Mouse (Mus musculus): ENCODE measurements at regions not wholly inside any gene's neighbourhood (a gene's known extent, or its start where the extent isn't known, plus 50 kb on each side); places are given as distances from the start of the nearest gene placed in this dataset.
A peak's percentile ranks its signal among the peaks of the same experiment; 100 is the strongest.

- WGBS, result 58% methylated on average over 1 of the region's 1 CpGs
- H3K4me1 ChIP-seq (replicated peaks), result peaks cover 10% of the 10 kb centered on the region; the same call in 1 of the 2 replicates
- H3K9ac ChIP-seq, result no peak overlapping the region
- H3K9me3 ChIP-seq, result no peaks in the 10 kb centered on the region
- no peak overlapping the region for H3K4me2 ChIP-seq
- no peak for ATAC-seq (ENCODE audit: low FRiP score)
- no peak overlapping the region for H3K27ac ChIP-seq
- no peaks in the 10 kb centered on the region for H3K36me3 ChIP-seq
- H3K4me3 ChIP-seq, result no peak overlapping the region
- H3K27me3 ChIP-seq, result no peaks in the 10 kb centered on the region
These were observed 113.1 kb downstream of the Tsen15 start for GRCm38 (mm10) chr1:152273430-152273829.

- Histone ChIP-seq H3K4me1 (replicated peaks) (peaks cover 10% of the 10 kb centered on the region; the same call in 1 of the 2 replicates), H3K4me2 (no peak overlapping the region), H3K27me3 (no peaks in the 10 kb centered on the region), H3K36me3 (no peaks in the 10 kb centered on the region), H3K4me3 (no peak overlapping the region), H3K27ac (peak overlapping the region; percentile 60; the same call in 1 of the 2 replicates), H3K9me3 (no peaks in the 10 kb centered on the region), H3K9ac (no peak overlapping the region)
- WGBS, result 61% methylated on average over 10 of the region's 10 CpGs
- ATAC-seq (ENCODE audit: low FRiP score), result no peak
These were observed 116.4 kb downstream of the Tsen15 start for GRCm38 (mm10) chr1:152269936-152270702.

GRCm38 (mm10) chr1:152266390-152266789 is 120.1 kb downstream of the Tsen15 start:
- Histone ChIP-seq H3K36me3 (no peaks in the 10 kb centered on the region), H3K4me1 (replicated peaks) (peaks cover 13% of the 10 kb centered on the region; the same call in 1 of the 2 replicates), H3K4me2 (no peak overlapping the region), H3K4me3 (no peak overlapping the region), H3K9me3 (no peaks in the 10 kb centered on the region), H3K27me3 (no peaks in the 10 kb centered on the region), H3K9ac (no peak overlapping the region), H3K27ac (no peak overlapping the region)
- ATAC-seq (ENCODE audit: low FRiP score), result no peak

- Histone ChIP-seq H3K27ac (no peak overlapping the region), H3K4me2 (no peak overlapping the region), H3K4me3 (no peak overlapping the region), H3K4me1 (replicated peaks) (peaks cover 8% of the 10 kb centered on the region; the same call in 1 of the 2 replicates), H3K9me3 (no peaks in the 10 kb centered on the region), H3K27me3 (no peaks in the 10 kb centered on the region), H3K9ac (no peak overlapping the region), H3K36me3 (no peaks in the 10 kb centered on the region)
- ATAC-seq (ENCODE audit: low FRiP score), result no peak
- WGBS, result 91% methylated on average over 6 of the region's 6 CpGs
These were observed 121.5 kb downstream of the Tsen15 start for GRCm38 (mm10) chr1:152264981-152265380.

- no peak overlapping the region for H3K4me2 ChIP-seq
- H3K4me1 ChIP-seq (replicated peaks), result peaks cover 9% of the 10 kb centered on the region
- H3K27ac ChIP-seq, result no peak overlapping the region
- H3K4me3 ChIP-seq, result no peak overlapping the region
- no peaks in the 10 kb centered on the region for H3K9me3 ChIP-seq
- peak; percentile 54; the same call in 1 of the 2 replicates for ATAC-seq (ENCODE audit: low FRiP score)
- H3K36me3 ChIP-seq, result no peaks in the 10 kb centered on the region
- H3K9ac ChIP-seq, result no peak overlapping the region
- H3K27me3 ChIP-seq, result no peaks in the 10 kb centered on the region
- 25% methylated on average over 4 of the region's 4 CpGs for WGBS
These were observed 125.0 kb downstream of the Tsen15 start for GRCm38 (mm10) chr1:152261472-152261871.

- H3K4me2 ChIP-seq, result no peak overlapping the region
- no peaks in the 10 kb centered on the region for H3K9me3 ChIP-seq
- no peak overlapping the region for H3K9ac ChIP-seq
- WGBS, result 94% methylated on average over 1 of the region's 1 CpGs
- ATAC-seq (ENCODE audit: low FRiP score), result no peak
- H3K4me1 ChIP-seq (replicated peaks), result peaks cover 9% of the 10 kb centered on the region
- no peaks in the 10 kb centered on the region for H3K27me3 ChIP-seq
- H3K4me3 ChIP-seq, result no peak overlapping the region
- no peaks in the 10 kb centered on the region for H3K36me3 ChIP-seq
- H3K27ac ChIP-seq, result no peak overlapping the region
These were observed 125.5 kb downstream of the Tsen15 start for GRCm38 (mm10) chr1:152260950-152261349.

GRCm38 (mm10) chr1:152258258-152258657 is 128.2 kb downstream of the Tsen15 start:
- Histone ChIP-seq H3K4me1 (replicated peaks) (peaks cover 10% of the 10 kb centered on the region), H3K27ac (no peak overlapping the region), H3K9ac (no peak overlapping the region), H3K36me3 (no peaks in the 10 kb centered on the region), H3K4me2 (no peak overlapping the region), H3K4me3 (no peak overlapping the region), H3K9me3 (no peaks in the 10 kb centered on the region), H3K27me3 (no peaks in the 10 kb centered on the region)
- 32% methylated on average over 12 of the region's 12 CpGs for WGBS
- ATAC-seq (ENCODE audit: low FRiP score), result no peak

GRCm38 (mm10) chr1:152253906-152254305 is 132.6 kb downstream of the Tsen15 start:
- no peak overlapping the region for H3K27ac ChIP-seq

GRCm38 (mm10) chr1:152253486-152253885 is 133.0 kb downstream of the Tsen15 start:
- ATAC-seq (ENCODE audit: low FRiP score), result no peak
- no peak overlapping the region for H3K27ac ChIP-seq
- WGBS, result 76% methylated on average over 4 of the region's 4 CpGs
- H3K9me3 ChIP-seq, result no peaks in the 10 kb centered on the region
- peaks cover 16% of the 10 kb centered on the region for H3K4me1 ChIP-seq (replicated peaks)
- H3K36me3 ChIP-seq, result no peaks in the 10 kb centered on the region
- H3K27me3 ChIP-seq, result no peaks in the 10 kb centered on the region
- no peak overlapping the region for H3K9ac ChIP-seq
- H3K4me2 ChIP-seq, result no peak overlapping the region
- H3K4me3 ChIP-seq, result no peak overlapping the region

More at GRCm38 (mm10) chr1:152253906-152254305, 132.6 kb downstream of the Tsen15 start:
- Histone ChIP-seq H3K36me3 (no peaks in the 10 kb centered on the region), H3K27me3 (no peaks in the 10 kb centered on the region), H3K9me3 (no peaks in the 10 kb centered on the region), H3K4me3 (no peak overlapping the region), H3K4me2 (no peak overlapping the region), H3K4me1 (replicated peaks) (peaks cover 18% of the 10 kb centered on the region), H3K9ac (no peak overlapping the region)
- ATAC-seq (ENCODE audit: low FRiP score), result no peak
- 80% methylated on average over 4 of the region's 4 CpGs for WGBS

GRCm38 (mm10) chr1:152252658-152253267 is 133.7 kb downstream of the Tsen15 start:
- Histone ChIP-seq H3K9me3 (no peaks in the 10 kb centered on the region), H3K4me1 (replicated peaks) (peaks cover 12% of the 10 kb centered on the region), H3K27me3 (no peaks in the 10 kb centered on the region), H3K9ac (no peak overlapping the region), H3K4me3 (no peak overlapping the region), H3K27ac (no peak overlapping the region), H3K4me2 (no peak overlapping the region), H3K36me3 (no peaks in the 10 kb centered on the region)
- ATAC-seq (ENCODE audit: low FRiP score), result peak; percentile 69
- 36% methylated on average over 9 of the region's 9 CpGs for WGBS

GRCm38 (mm10) chr1:152241026-152241425 is 145.5 kb downstream of the Tsen15 start:
- no peak overlapping the region for H3K27ac ChIP-seq
- WGBS, result 96% methylated on average over 9 of the region's 9 CpGs
- ATAC-seq (ENCODE audit: low FRiP score), result no peak

GRCm38 (mm10) chr1:152239376-152239775 is 147.1 kb downstream of the Tsen15 start:
- no peak for ATAC-seq (ENCODE audit: low FRiP score)
- H3K27ac ChIP-seq, result no peak overlapping the region
- no peaks in the 10 kb centered on the region for H3K36me3 ChIP-seq
- WGBS, result 74% methylated on average over 6 of the region's 6 CpGs
- H3K9ac ChIP-seq, result no peak overlapping the region
- H3K9me3 ChIP-seq, result no peaks in the 10 kb centered on the region
- no peak overlapping the region for H3K4me2 ChIP-seq
- no peaks in the 10 kb centered on the region for H3K27me3 ChIP-seq
- peaks cover 19% of the 10 kb centered on the region for H3K4me1 ChIP-seq (replicated peaks)
- H3K4me3 ChIP-seq, result no peak overlapping the region

More at GRCm38 (mm10) chr1:152241026-152241425, 145.5 kb downstream of the Tsen15 start:
- no peaks in the 10 kb centered on the region for H3K9me3 ChIP-seq
- no peak overlapping the region for H3K9ac ChIP-seq
- no peak overlapping the region for H3K4me2 ChIP-seq
- no peaks in the 10 kb centered on the region for H3K27me3 ChIP-seq
- H3K4me1 ChIP-seq (replicated peaks), result peaks cover 5% of the 10 kb centered on the region
- no peaks in the 10 kb centered on the region for H3K36me3 ChIP-seq
- no peak overlapping the region for H3K4me3 ChIP-seq

Data from hindbrain, embryonic 13.5 days (tissue).